Mouse (Mus musculus) retina, postnatal 7 days (tissue): Measurements from ENCODE around the gene Kif14.

Experiments used
- DNase-seq: peaks from one replicate; pipeline ENCODE4 v3.0.0-alpha.2; 2012; ENCODE audit warnings: low read depth, low spot score

The Kif14 gene

GRCm38 (mm10) chr1:136466143-136466811 is at the start of gene Kif14:
Gene Kif14, plus strand, starts transcription at chr1:136466343.
- DNase-seq, result peak; percentile 92

DNA sequence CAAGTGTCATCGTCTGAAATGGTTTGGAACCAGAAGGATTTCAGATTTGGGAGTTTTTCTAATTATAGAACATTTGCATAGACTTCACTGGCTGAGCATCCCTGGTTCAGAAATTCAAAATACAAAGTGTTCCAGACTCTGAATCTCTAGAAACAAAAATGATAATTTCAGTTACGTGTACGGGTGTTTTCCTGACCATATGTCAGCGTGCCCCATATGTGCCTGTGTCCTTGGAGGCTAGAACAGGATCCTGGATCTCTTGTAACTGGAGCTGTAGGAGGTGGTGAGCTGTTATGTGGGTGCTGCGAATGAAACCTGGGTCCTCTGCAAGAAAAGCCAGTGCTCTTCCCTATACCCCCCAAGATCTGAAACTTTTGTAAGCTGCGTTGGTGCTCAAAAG is 47.8 kb upstream of the Kif14 start:
- DNase-seq, result no peak

- DNase-seq, result no peak
Measured at GRCm38 (mm10) chr1:136427166-136427969, 38.8 kb upstream of the Kif14 start.

- no peak for DNase-seq
Measured at GRCm38 (mm10) chr1:136428981-136429380, 37.2 kb upstream of the Kif14 start.

DNA sequence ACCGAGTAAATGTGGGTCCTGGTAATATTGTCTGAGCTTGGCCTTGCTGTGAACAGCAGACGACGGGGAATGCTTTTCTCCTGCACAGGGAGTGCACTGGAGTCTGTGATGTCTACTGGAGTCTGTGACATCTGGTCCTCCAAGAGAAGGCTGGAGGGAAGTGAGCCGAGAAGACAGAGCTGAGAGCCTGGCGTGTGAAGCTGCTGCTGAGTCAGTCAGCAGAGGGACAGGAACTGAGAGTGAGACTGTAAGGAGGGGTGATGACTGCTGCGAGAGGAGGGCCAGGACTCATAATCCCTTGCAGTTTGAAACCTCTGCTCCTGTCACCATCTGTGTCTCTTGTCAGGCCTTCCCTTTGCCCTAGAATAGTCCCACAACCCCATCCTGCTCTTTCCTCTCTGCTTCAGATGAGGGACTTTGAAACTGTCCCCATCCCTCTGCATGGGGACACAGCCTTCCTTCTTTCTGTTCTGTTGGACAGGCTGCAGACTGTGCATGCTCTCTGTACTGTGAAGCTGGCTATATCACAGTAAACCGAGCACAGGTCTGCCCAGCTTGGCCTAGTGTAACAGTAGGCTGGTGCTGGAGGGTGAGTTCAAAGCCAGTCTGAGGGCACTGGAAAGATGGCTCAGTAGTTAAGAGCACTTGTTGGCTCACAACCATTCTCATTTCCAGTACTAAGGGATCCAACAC is 35.9 kb upstream of the Kif14 start:
- DNase-seq, result no peak

GRCm38 (mm10) chr1:136440741-136441140 is 25.4 kb upstream of the Kif14 start:
- DNase-seq, result no peak

DNA sequence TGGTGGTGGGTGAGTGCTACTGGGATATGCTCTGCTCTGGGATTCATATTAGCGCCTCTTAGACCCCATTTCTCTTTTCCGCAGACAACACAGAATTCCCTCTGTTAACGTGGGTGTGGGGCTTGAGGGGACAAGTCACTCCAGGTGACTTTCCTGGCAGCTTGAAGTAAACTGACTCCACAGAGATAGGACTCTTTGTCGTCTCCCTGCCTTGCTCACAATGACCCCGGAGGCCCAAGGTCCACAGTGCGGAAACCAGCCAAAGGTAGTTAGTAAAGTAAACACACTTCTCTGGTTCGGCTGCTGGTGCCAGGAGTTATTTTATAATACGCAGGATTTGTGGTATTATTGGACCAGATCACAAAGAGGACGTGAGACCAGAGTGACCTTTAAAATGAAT is 23.3 kb upstream of the Kif14 start:
- no peak for DNase-seq

DNA sequence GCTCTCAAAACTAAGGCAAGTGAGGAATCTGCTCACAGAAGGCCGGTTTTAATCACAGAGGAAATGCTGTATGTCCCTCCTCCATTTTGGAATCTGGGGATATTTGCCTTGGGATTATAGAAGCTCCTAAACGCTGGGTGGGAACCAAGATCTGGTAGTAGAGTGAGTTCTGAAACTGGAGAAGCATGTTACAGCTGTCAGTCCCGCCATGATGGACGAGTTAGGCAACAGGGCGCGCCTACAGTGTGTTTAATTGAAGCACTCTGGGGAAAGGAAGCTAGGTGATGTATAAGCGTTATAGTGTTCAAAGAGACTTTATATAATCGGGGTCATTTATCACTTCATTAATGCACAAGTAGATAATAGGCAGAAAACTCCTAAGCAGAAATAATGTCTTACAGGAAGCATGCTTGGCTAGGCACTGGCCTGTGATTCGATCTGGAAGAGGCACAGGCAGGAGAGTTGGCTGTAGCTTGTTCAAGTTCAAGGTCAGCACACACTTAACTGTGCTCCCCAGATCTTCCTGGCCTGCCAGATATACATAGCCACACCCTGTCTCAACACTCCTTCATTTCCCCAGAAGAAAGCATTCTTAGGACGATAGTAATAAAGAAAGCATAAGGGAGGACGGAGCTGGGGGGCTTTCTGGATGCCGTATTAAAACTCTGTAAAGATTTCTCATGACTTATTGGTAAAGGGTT is 21.4 kb upstream of the Kif14 start:
- no peak for DNase-seq

GRCm38 (mm10) chr1:136446933-136447332 is 19.2 kb upstream of the Kif14 start:
- DNase-seq, result no peak

DNA sequence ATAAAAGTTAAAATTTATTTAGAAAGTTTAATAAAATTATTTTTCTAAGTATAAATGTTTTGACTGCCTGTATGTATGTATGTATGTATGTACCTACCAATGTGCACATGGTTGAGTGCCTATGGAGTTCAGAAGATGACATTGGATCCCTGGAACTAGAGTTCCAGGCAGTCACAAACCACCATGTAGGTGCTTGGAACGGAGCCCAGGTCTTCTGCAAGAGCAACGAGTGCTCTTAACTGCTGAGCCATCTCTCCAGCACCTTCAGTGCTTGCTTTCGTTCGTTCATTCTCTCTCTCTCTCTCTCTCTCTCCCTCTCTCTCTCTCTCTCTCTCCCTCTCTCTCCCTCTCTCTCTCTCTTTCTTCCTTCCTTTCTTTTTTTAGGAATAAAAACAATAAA is 18.8 kb upstream of the Kif14 start:
- no peak for DNase-seq

- DNase-seq, result no peak
Measured at GRCm38 (mm10) chr1:136449541-136449940, 16.6 kb upstream of the Kif14 start.

DNA sequence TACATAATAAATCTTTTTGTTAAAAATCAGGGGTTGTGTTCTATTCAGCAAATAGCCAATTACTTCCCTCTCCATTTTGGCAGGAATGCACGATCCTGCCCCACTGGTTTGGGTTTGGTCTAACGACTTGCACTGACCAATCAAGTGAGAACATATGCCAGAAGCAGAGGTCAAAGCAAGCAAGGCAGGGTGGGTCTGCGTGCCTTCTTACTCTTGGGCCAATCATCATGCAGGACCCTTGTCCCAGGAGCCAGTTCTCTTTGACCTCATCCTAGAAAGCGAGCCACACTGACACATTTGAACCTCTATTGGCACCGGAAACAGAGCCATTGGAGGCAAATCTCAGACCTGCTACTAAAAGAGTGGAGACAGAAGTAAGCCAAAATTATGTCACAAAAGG is 15.9 kb upstream of the Kif14 start:
- no peak for DNase-seq

DNA sequence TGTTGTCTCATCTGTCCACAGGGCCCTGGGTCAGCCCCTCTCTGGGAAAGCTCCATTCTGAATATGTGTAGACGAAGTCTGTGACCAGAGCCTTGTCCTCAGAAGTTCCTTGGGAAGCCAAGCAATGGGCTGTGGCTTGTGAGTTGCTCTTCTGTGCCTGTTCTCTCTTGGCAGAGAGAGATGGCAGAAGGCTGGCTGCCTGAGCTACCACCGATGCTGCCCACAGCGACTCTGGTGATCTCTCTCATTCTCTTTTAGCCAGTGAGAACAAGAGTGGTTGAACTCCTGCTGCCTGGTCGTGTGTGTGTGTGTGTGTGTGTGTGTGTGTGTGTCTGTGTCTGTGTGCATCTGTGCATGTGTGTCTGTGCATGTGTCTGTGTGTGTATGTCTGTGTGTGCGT is 13.7 kb upstream of the Kif14 start:
- DNase-seq, result no peak

GRCm38 (mm10) chr1:136455756-136456585 is 10.2 kb upstream of the Kif14 start:
- DNase-seq, result no peak

GRCm38 (mm10) chr1:136456741-136457140 is 9.4 kb upstream of the Kif14 start:
- DNase-seq, result no peak

- DNase-seq, result no peak
Measured at GRCm38 (mm10) chr1:136457403-136457802, 8.7 kb upstream of the Kif14 start.

GRCm38 (mm10) chr1:136458691-136459245 is 7.4 kb upstream of the Kif14 start:
- DNase-seq, result peak; percentile 57

DNA sequence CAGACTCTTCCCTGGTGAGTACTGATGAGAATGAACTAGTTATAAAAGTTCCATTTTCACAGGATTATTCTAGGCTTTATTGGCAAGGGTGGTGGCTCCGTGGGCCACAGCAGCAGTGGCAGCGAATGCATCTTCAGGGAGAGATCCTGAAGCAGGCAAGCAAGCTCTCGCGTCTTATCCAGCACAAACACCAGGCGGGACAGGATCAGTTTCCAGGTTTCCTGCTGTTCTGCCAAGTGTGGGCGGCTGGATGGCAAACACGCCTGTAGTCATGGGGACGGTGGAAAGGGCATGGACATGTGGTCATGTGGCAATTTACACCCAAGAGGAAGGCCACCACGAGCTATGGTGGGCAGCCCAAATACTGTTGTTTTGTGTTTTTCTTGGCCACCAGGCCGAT is 3.7 kb upstream of the Kif14 start:
- DNase-seq, result no peak

DNA sequence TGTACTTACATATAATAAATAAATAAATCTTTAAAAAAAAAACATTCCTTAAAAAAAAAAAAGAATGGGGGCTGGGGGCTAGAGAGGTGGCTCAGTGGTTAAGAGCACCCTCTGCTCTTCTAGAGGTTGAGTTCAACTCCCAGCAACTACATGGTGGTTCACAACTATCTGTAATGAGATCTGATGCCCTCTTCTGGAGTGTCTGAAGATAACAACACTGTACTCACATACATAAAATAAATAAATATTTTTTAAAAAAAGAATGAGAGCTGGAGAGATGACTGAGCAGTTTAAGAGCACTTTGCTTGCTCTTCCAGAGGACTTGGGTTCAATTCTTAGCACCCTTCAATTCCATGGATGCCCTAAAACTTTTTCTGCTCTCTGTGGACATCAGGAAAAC is 975 bp upstream of the Kif14 start:
- no peak for DNase-seq

DNA sequence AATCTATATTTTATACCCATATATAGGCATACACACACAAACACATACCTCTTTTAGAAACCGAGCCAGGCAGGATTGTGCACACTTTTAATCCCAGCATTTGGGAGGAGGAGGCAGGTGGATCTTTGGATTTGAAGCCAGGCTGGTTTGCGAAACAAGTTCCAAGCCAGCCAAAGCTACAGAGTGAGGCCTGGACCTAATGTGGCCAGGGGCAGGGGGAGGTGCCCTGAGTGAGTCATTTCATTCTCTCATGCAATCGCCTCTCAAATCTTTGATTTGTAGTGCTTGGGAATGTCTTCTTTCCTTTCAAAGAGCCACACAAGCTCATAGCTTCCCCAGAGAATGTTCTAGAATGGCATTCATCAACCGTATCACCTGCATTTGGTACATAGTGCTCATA is 3.3 kb downstream of the Kif14 start:
- no peak for DNase-seq

DNA sequence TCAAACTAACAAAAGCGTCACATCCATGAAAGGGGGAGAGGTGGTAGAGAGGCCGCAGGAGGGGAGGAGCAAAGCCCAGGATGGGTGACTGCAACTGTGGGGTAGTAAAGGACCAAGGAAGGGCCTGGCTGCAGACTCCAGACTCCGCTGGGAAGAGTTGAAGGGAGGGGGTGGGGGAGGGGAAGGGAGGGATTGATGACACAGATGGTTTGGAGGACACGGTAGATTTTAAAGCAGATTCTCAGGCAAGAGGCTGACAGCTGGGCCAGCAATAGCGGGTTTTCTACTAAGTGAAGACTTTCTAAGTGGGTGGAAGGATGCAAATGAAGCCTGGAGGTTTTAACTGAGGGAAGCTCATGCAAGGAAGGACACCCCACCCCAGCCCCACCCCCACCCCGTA is 4.3 kb downstream of the Kif14 start:
- DNase-seq, result no peak
